Mouse (Mus musculus) testis, adult 2 months (tissue): ENCODE results near the gene Nr2f6. TPM values are rescaled to one million over a fixed set of nuclear protein-coding genes. Genes with fewer than 3 reads are reported as not detected.

ENCODE experiments used
- H3K27ac ChIP-seq: fragments of 200-500 bp; 2 replicates; pipeline ENCODE4 v1.5.1; 2012; ENCODE audit warnings: low read depth, low read length; ENCODE audit not compliant: control insufficient read depth, insufficient read depth
- H3K27me3 ChIP-seq: fragments of 200-500 bp; 2 replicates; pipeline ENCODE4 v1.6.1; 2012; ENCODE audit warnings: mild to moderate bottlenecking, low read length, moderate library complexity; ENCODE audit not compliant: control insufficient read depth, insufficient read depth
- H3K36me3 ChIP-seq: fragments of 200-500 bp; 2 replicates; pipeline ENCODE4 v1.6.1; 2012; ENCODE audit warnings: mild to moderate bottlenecking, low read length; ENCODE audit not compliant: control insufficient read depth, insufficient read depth
- H3K4me1 ChIP-seq: fragments of 200-500 bp; 2 replicates; pipeline ENCODE4 v1.6.1; 2012; ENCODE audit warnings: low read length; ENCODE audit not compliant: control insufficient read depth, insufficient read depth
- H3K4me3 ChIP-seq: fragments of 200-500 bp; 2 replicates; pipeline ENCODE4 v1.5.1; 2012; ENCODE audit warnings: low read depth, mild to moderate bottlenecking, low read length, moderate library complexity, mixed read lengths; ENCODE audit not compliant: control insufficient read depth
- CTCF ChIP-seq: fragments of 200-500 bp; IDR thresholded peaks from 2 replicates; pipeline ENCODE4 v1.5.1; 2012; ENCODE audit warnings: low read depth, mild to moderate bottlenecking, inconsistent platforms, low read length, moderate library complexity; ENCODE audit not compliant: control insufficient read depth, insufficient read depth, insufficient replicate concordance
- POLR2A ChIP-seq: fragments of 200-500 bp; IDR thresholded peaks from 2 replicates; pipeline ENCODE4 v1.6.1; 2012; ENCODE audit warnings: low read depth, mild to moderate bottlenecking, inconsistent platforms, low read length, moderate library complexity; ENCODE audit not compliant: control insufficient read depth
- polyA plus RNA-seq: library from polyadenylated mRNA; depleted of rRNA; stranded (reverse); fragments of >200 nt; gene quantifications from 2 replicates; pipeline ENCODE4 v1.2.3, GENCODE M21; 2012

Gene Nr2f6
- polyA plus RNA-seq, 1 experiment, result 10.8 TPM

- Histone ChIP-seq H3K4me1 (peaks cover 16% of the 10 kb centered on the region), H3K27ac (peak within 1 kb of the TSS; percentile 65), H3K4me3 (peak within 1 kb of the TSS; percentile 93), H3K27me3 (no peaks in the 10 kb centered on the region), H3K36me3 (no peaks in the 10 kb centered on the region)
- no peak for TF ChIP-seq CTCF
- peak; percentile 55; the same call in 1 of the 2 replicates for TF ChIP-seq POLR2A
Measured at GRCm38 (mm10) chr8:71396639-71397305, 15.0 kb upstream of the Nr2f6 start, which contains the start of gene Babam1. Babam1 (plus strand) TSS chr8:71396861.

- peaks cover 16% of the 10 kb centered on the region for H3K4me1 ChIP-seq
- peak within 1 kb of the TSS; percentile 65 for H3K27ac ChIP-seq
- H3K36me3 ChIP-seq, result no peaks in the 10 kb centered on the region
- TF ChIP-seq POLR2A, result no peak
- TF ChIP-seq CTCF, result no peak
- H3K4me3 ChIP-seq, result peak within 1 kb of the TSS; percentile 93
- no peaks in the 10 kb centered on the region for H3K27me3 ChIP-seq
Measured at GRCm38 (mm10) chr8:71395629-71396028, 13.9 kb upstream of the Nr2f6 start, which contains the start of gene Ushbp1. Ushbp1 (minus strand) TSS chr8:71395802.

DNA sequence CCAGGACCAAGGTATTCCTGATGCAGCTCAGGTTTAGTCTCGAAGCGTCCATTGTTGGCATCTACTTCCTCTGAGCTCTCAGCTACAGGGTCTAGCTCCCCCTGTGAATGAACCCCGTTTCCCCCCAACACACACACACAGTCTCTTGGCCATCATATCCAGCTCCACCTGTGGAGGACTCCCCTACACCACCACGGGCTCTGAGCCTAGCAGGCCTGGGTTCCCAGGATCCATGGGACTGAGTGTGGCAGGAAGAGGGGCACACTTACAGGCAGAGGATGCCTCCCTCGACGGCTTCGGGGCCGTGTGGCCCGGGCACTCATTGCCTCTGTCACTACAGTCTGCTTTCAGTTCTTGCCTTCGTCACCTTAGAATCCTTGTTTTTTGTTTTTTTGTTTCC lies 13.3 kb upstream of the Nr2f6 start:
- H3K36me3 ChIP-seq, result no peaks in the 10 kb centered on the region
- no peak overlapping the region for H3K27ac ChIP-seq
- H3K27me3 ChIP-seq, result no peaks in the 10 kb centered on the region
- H3K4me3 ChIP-seq, result no peak overlapping the region
- no peak for TF ChIP-seq POLR2A
- no peak for TF ChIP-seq CTCF
- peaks cover 16% of the 10 kb centered on the region for H3K4me1 ChIP-seq

DNA sequence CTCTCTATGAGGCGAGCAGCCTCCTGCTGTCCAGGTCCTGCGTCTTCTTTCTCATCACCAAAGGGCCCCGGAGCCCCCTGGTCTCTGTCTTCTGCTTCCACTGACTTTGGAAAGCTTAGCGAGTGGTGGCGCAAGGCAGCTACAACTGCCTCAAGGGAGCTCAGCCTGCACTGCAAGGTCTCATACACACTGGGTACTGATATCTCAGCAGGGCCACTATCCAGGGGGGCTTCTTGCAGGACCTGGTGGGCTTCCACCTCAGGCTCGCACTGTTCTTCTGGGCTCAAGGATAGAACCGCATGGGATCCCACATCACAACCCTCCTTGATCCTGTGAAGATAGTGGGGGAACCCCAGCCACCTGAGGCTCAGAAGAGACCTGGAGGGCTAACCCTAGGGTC lies 12.7 kb upstream of the Nr2f6 start:
- Histone ChIP-seq H3K27me3 (no peaks in the 10 kb centered on the region), H3K27ac (no peak overlapping the region), H3K36me3 (no peaks in the 10 kb centered on the region), H3K4me1 (peaks cover 16% of the 10 kb centered on the region), H3K4me3 (no peak overlapping the region)
- TF ChIP-seq CTCF, result no peak
- no peak for TF ChIP-seq POLR2A

DNA sequence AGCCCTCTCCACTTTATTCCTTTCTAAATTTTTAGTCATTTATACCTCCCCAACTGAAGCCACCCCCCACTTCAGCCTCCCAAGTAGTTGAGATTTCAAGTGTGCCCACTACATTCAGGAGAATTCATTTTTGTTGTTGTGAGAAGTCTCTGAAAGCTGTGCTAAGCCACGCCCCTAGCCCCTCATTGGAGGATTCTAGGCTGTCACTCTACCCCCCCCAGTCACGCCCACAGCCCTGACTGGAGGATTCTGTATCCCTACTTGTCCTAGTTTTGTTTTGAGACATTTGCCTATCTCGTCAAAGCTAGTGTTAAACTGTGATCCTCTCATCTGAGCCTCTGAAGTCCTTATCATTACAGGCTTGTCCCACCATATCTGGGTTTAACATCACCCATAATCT lies 11.1 kb upstream of the Nr2f6 start:
- Histone ChIP-seq H3K4me1 (peaks cover 16% of the 10 kb centered on the region), H3K4me3 (no peak overlapping the region), H3K27ac (no peak overlapping the region), H3K36me3 (no peaks in the 10 kb centered on the region), H3K27me3 (no peaks in the 10 kb centered on the region)
- no peak for TF ChIP-seq POLR2A
- TF ChIP-seq CTCF, result no peak

DNA sequence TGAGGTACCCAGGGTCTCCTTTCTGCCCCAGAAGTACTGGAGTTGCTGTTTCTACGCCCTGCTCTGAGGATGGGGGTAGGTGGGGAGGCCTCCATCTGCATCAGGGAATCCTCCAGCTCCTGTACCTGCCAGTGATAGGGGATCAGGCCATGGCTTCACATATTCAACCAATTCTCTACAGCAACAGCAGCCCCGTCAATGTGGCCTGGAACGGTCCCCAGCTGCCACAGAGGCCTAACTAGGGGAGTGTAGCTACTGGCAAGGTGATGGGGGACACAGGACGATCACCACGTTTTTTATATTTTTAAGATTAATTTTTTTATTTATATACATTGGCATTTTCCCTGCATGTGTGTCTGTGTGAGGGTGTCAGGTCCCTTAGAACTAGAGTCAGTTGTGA lies 10.6 kb upstream of the Nr2f6 start:
- TF ChIP-seq POLR2A (no peak), CTCF (no peak)
- Histone ChIP-seq H3K4me1 (peaks cover 11% of the 10 kb centered on the region), H3K27me3 (no peaks in the 10 kb centered on the region), H3K4me3 (no peak overlapping the region), H3K36me3 (no peaks in the 10 kb centered on the region), H3K27ac (no peak overlapping the region)

DNA sequence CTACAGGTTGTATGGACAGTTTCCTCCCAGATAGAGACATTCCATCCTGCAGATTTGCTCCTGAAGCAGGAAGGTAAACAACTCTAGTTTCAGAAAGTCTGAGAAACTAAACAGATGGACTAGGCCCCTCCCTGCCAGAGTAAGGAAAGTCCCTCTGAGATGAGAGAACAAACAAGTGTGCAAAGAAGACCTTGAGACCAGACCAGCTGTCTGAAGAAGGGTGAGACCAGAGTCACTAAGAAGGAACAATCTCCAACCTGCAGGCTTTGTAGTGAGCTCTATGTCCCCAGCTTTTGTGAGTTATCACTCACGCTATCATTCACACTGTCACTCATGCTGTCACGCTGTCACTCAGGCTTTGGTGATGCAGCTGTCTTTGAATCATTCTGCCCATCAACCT lies 9.9 kb upstream of the Nr2f6 start:
- no peak overlapping the region for H3K27ac ChIP-seq
- no peak for TF ChIP-seq CTCF
- TF ChIP-seq POLR2A, result no peak
- H3K27me3 ChIP-seq, result no peaks in the 10 kb centered on the region
- no peaks in the 10 kb centered on the region for H3K36me3 ChIP-seq
- H3K4me3 ChIP-seq, result no peak overlapping the region
- peaks cover 11% of the 10 kb centered on the region for H3K4me1 ChIP-seq

DNA sequence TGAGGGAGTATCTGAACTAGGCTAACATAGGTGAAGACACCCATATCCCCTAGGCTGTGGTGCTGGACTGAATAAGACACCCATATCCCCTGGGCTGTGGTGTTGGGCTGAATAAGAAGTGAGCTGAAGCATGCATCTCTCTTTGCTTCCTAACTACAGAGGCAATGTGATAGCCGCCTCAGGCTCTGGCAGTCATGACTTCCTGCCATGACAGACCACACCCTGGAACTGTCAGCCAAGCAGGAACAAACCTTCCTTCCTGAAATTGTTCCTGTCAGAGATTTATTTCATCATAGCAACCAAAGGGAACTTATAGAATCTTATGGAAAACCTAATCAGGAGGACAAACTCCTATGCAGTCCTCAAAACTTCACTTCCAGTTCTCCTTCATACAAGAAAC lies 6.5 kb upstream of the Nr2f6 start:
- H3K27ac ChIP-seq, result no peak overlapping the region
- TF ChIP-seq POLR2A (no peak), CTCF (no peak)
- H3K27me3 ChIP-seq, result no peaks in the 10 kb centered on the region
- H3K4me3 ChIP-seq, result no peak overlapping the region
- H3K36me3 ChIP-seq, result no peaks in the 10 kb centered on the region
- H3K4me1 ChIP-seq, result peaks cover 5% of the 10 kb centered on the region
